Mouse (Mus musculus) small intestine, adult 2 months (tissue): ENCODE measurements around the gene Amh.

Source experiments
- CTCF ChIP-seq: fragments of 200-500 bp; IDR thresholded peaks from 2 replicates; pipeline ENCODE4 v1.5.1; 2012; ENCODE audit warnings: low read depth, mild to moderate bottlenecking, control low read depth, inconsistent platforms, low read length, moderate library complexity, mixed read lengths; ENCODE audit not compliant: insufficient replicate concordance, insufficient read length; ENCODE audit errors: extremely low read depth
- POLR2A ChIP-seq: fragments of 200-500 bp; IDR thresholded peaks from 2 replicates; pipeline ENCODE4 v1.6.1; 2012; ENCODE audit warnings: low read depth, mild to moderate bottlenecking, control low read depth, inconsistent platforms, low read length, moderate library complexity

DNA sequence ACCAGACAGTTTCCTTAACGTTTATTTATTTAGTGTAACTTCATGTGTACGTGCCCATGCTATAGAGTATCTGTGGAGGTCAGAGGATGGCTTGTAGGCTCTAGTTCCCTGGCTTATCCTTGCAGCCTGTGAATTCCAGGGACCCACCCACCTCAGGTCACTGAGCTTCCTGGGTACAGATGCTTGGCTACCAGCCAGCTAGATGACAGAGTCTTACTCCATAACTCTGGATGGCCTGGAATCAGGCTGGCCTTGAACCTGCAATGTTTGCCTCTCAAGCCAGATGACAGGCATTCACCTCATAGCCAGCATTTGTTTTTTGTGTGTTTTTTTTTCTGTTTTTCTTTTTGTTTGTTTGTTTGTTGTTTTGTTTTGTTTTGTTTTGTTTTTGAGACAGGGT, 12.1 kb downstream of the Amh start:
- no peak for TF ChIP-seq POLR2A
- TF ChIP-seq CTCF: no peak
